Mouse (Mus musculus): ENCODE data around the gene Jak2.

- no peak for TF ChIP-seq CTCF (IDR thresholded peaks at IDR 0.05; ENCODE audit: borderline replicate concordance, insufficient read depth, low read length)
- no peak for TF ChIP-seq POLR2A (IDR thresholded peaks at IDR 0.05; ENCODE audit: low read depth, low read length)
Measured at GRCm38 (mm10) chr19:29323416-29324049, 71.9 kb downstream of the Jak2 start.
